Mouse (Mus musculus): ENCODE data around the gene Mrpl2.

Gene Mrpl2

DNA sequence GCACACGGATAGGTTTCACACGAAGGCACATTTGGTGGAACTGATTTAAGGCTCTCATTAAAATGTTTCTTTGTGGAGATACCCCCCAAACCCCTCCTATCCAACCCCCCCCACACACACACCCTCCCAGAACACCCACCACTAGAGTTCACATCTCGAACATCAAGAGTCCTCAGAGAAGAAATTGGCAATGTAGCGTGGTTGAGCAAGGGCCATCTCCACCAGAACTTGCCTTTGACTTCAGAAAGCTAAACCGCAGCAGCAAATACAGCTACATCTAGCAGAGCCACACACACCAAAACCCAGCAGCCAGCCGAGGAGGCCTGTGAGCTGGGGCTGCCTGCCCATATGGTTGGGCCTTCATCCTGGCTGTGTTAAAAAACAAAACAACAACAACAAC, 18.6 kb upstream of the Mrpl2 start:
- no peak for DNase-seq (ENCODE audit: low spot score in 2 of 2)

GRCm38 (mm10) chr17:46628471-46628790, 17.6 kb upstream of the Mrpl2 start:
- DNase-seq (ENCODE audit: low spot score in 2 of 2), result no peak

- peak in 1 of 2 experiments; percentile 83 for DNase-seq (ENCODE audit: low spot score in 2 of 2)
Measured at GRCm38 (mm10) chr17:46628791-46629684, 17.0 kb upstream of the Mrpl2 start, which contains the start of gene Ptk7. Gene Ptk7, minus strand, starts transcription at chr17:46629504.

DNA sequence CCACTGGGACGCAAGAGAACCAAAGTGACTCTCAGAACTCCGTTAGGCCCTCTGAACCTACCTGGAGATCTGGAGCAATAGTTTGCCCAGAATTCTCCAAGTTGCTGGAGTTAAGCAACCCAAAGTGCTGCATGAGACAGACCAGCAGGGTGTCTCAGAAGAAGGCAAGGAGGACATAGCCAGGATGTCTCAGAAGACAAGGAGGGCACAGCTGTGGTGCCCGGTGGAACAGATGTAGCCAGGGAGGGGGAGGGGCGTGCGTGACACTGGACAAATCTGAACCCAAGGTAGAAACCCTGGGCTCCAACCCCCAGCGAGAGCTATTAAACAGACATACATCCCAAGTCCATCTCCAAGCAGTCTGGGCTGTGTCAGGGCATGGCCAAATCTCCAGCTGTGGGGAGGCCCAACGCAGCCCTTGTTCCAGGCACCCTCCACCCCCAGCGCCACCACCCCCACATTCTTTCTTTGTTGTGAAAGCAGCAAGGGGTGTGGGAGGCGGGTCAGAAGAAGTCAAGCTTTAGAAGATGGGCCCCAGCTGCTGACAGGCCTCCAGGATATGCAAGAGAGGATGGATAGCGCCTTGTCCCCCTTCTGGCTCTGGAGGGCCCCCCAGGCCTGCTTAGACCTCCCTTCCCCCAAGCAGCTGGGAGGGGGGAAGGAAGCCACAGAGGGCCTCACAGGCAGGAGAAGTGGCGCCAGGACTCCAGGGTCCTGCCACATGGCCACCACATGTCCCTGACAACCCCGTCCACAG, 16.2 kb upstream of the Mrpl2 start:
- DNase-seq (ENCODE audit: low spot score in 2 of 2), result no peak

GRCm38 (mm10) chr17:46636831-46637523, 9.1 kb upstream of the Mrpl2 start:
- peak in 1 of 2 experiments; percentile 57 for DNase-seq (ENCODE audit: low spot score in 2 of 2)

DNA sequence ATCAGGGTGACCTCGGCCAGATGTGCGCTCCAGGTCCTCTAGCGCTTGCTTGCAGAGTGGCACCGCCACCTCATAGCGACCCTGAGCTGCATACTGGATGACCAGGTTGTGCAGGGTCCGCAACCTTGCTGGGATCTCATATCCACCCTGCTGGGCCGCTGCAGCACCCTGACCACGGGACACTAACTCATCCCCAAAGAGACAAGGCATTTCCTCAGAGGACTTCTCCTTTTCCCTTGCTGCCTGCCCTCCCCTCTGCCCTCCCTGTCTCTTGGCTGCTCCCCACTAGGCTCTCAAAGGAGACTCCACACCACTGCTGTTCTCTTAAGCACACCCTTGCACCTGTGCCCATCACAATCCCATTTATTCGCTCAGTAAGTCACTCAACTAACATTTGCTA, 6.1 kb upstream of the Mrpl2 start:
- DNase-seq (ENCODE audit: low spot score in 2 of 2), result no peak

DNA sequence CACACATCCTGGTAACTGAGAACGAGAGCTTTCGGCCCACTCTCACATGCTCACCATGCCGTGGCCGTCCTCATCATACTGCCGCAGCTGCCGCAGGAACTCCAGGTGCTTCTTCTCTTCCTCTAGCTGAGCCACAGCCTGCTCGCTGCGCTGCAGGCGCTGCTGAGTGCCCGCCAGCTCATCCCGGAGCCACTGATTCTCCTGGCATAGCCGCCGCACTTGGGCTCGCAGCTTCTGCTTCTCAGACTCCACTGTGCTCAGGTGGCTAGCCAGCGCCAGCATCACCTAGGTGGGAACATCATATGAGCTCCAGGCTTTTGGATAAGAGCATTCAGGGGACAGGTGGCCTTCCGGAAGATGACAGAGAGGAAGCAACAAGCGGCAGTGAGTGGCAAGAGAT, 4.0 kb upstream of the Mrpl2 start:
- no peak for DNase-seq (ENCODE audit: low spot score in 2 of 2)

- DNase-seq (ENCODE audit: low spot score in 2 of 2), result no peak
Measured at GRCm38 (mm10) chr17:46644152-46644805, 1.8 kb upstream of the Mrpl2 start.

DNA sequence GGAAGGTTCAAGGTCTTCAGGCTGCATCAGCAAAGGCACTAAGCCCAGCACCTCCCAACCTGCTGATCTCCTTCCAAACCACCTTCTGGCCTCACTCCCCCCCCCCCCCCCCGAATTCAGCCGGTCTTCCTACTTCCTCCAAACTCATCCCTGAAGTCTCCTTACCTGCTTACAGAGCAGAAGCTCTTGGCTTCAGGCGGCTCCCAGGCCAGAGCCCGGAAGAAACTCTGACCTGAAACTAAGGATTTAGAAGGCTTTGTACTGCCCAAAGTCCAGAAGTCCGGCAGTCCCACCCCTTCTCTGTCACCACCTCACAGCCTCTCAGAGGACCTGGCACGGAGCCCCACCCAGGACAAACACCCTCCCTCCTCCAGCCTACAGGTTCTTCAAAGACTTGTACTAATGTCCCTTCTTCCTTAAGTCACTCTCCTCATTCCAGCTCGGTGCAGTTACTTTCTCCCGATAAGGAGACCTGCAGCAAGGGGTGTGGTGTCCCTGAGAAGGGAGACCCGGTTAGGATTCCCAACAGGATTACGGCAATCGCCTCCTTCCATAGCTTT, 1.0 kb upstream of the Mrpl2 start:
- DNase-seq (ENCODE audit: low spot score in 2 of 2), result no peak

DNA sequence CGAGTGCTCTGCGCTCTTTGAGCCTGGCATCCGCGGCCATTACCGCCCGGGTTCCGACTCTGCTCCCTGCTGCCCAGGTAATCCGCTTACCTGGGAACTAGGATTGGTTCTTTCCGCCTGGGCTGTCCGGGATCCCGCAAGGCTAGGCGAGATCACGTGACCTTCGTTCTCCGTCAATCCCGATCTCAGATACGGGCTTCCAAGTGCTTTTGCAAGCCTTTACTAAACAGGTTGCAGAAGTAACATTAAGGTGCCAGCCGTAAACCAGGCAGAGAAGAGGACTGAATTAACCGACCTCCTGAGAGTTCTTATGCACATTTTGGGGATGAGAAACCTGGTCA, 263 bp downstream of the Mrpl2 start:
- no peak for DNase-seq (ENCODE audit: low spot score in 2 of 2)

DNA sequence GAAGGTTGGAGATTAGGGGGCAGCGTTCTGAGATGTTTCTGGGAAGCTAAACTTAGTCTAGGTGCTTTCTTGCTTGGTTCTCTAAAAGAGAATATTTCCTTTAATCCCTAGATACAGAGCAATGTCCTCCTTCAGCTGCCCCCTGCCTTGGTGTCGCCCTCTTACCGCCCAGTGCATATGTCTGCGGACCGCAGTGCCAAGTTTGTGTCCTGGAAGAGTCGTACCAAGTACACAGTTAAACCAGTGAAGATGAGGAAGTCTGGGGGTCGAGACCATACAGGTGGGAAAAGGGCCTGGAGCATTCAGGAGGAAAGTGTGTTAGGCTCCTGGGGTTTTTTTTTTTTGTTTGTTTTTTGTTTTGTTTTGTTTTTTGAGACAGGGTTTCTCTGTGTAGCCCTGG, 1.2 kb downstream of the Mrpl2 start:
- no peak for DNase-seq (ENCODE audit: low spot score in 2 of 2)

GRCm38 (mm10) chr17:46648436-46648835, 2.4 kb downstream of the Mrpl2 start:
- DNase-seq (ENCODE audit: low spot score in 2 of 2), result no peak

DNA sequence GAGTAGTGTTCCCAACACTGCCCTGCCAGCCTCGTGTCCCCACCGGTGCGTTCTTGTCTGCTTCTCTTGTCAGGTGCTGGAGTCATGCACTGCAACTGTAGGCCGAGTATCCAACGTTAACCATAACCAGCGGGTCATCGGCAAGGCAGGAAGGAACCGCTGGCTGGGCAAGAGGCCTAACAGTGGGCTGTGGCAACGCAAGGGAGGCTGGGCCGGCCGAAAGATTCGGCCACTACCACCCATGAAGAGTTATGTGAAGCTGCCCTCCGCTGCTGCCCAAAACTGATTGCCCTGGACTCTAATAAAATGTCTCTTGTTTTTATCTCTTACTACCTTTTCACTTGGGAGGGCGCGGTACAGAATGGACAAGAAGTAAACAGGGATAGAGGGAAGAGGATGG, 3.8 kb downstream of the Mrpl2 start:
- DNase-seq (ENCODE audit: low spot score in 2 of 2), result no peak

DNA sequence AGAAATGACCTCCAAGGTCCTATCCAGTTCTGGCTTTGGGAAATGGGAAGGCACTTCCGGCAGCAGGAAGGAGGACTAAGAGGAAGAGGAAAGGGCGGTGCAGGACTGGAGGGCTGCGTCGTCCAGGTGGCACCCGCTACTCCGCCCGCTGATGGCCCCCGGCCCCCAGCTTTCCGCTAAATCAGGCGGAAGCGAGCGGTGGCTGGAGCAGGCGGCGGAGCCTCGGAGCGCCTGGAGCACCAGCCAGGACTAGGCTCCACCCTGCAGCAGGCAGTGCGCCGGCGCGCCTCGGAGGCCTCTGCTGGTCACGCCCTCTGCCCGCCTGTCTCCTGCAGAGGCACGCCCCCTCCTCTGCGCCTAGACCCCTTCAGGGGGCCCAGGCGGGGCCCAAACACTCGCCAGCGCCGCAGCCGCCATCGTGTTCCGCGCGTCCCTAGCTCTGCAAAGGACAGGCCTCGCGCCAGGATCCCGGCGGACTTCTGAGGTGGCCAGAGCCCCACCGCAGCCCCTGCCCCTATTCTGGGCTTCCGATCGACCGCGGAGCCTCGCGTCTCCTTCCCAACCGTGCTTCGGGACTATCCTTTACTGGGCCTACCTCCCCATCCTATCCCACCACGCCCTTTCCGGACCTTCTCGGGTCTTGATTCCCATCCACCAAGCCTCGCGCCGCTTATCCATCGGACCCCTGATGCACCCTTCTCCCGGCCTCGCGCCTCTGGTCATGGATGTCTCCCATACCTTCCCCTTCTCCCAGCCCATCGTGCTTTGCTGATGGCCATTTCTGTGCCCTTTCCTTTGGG, 4.4 kb downstream of the Mrpl2 start, which contains the start of gene Cul7:
Cul7 (plus strand) TSS at position 106 of the 800 bp plus-strand sequence.
- peak; percentile 89 to 92 for DNase-seq (ENCODE audit: low spot score in 2 of 2)

GRCm38 (mm10) chr17:46651292-46651691, 5.3 kb downstream of the Mrpl2 start:
- DNase-seq (ENCODE audit: low spot score in 2 of 2), result no peak

GRCm38 (mm10) chr17:46651755-46652547, 5.9 kb downstream of the Mrpl2 start:
- no peak for DNase-seq (ENCODE audit: low spot score in 2 of 2)

GRCm38 (mm10) chr17:46656054-46656453, 10.0 kb downstream of the Mrpl2 start:
- no peak for DNase-seq (ENCODE audit: low spot score in 2 of 2)

DNA sequence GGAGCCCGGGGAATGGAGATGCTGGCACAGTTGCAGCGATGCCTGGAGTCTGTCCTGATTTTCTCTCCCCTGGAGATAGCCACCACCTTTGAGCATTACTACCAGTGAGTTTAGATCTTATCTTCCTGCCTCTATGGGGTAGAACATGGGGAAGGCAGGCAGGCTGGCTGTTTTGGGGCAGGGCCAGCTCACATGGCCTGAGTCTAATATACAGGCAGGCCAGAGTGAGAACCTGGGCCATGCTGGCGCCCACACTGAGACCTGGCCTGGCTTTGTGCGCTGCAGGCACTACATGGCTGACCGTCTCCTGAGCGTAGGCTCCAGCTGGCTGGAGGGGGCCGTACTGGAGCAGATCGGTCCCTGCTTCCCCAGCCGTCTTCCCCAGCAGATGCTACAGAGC, 15.3 kb downstream of the Mrpl2 start:
- DNase-seq (ENCODE audit: low spot score in 2 of 2), result no peak

DNA sequence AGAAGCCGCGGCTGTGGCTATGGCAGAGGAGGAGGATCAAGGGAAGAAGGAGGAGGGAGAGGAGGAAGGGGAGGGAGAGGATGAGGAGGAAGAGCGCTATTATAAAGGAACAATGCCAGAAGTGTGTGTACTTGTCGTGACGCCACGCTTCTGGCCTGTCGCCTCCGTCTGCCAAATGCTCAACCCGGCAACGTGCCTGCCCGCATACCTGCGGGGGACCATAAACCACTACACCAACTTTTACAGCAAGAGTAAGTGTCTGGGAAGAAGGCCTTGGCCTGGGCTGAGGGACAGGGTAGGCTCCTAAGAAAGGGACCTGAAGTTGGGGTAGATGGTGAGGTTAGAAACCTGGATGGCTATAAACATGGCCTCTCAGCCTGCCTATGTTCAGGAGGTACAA, 16.0 kb downstream of the Mrpl2 start:
- DNase-seq (ENCODE audit: low spot score in 2 of 2), result no peak

DNA sequence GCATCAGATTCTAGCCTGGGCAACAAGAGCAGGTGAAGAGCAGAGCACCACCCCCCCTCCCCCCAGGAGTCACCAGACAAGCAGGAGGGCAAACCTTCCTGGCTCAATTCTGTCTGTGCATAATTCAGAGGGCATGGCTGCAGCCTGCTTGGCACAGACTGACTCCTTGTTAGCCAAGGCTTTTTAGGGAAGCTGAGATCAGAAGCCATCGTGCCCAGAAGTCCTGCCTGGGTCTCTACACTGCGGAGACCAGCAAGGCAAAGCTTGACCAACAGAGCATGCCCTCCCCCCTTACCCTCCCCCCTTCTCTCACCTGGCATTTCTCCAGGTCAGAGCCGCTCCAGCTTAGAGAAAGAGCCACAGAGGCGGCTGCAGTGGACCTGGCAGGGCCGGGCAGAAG, 16.7 kb downstream of the Mrpl2 start:
- no peak for DNase-seq (ENCODE audit: low spot score in 2 of 2)

Measured in frontal cortex, postnatal 10 days (tissue).